Mouse (Mus musculus) layer of hippocampus, postnatal 25 days (tissue): Measurements from ENCODE around the gene Ivl. TPM values are rescaled to one million over a fixed set of nuclear protein-coding genes. Genes with fewer than 3 reads are reported as not detected.

Experiments
- total RNA-seq, 2 experiments: library from RNA; stranded (reverse); gene quantifications; 2 replicates each; pipeline ENCODE4 v1.2.3; 2021

The Ivl gene
- total RNA-seq, 2 experiments from 2014 or later: not detected

Other genes with a start within 250 kb of the Ivl start
- gene Sprr2d, start 234.6 kb downstream of the Ivl start, total RNA-seq: not detected
- not detected for gene Sprr2e, start 221.6 kb downstream of the Ivl start, total RNA-seq
- not detected for gene Sprr2f, start 208.5 kb downstream of the Ivl start, total RNA-seq
- not detected for gene Sprr2h, start 188.1 kb downstream of the Ivl start, total RNA-seq
- gene Sprr2i, start 165.7 kb downstream of the Ivl start, total RNA-seq: not detected
- gene Sprr2j-ps, start 155.7 kb downstream of the Ivl start, total RNA-seq: not detected
- 1 to 10 TPM; 2.3 to 3.6 TPM for gene Gm9774, start 144.3 kb downstream of the Ivl start, total RNA-seq
- gene Sprr2k, start 141.2 kb downstream of the Ivl start, total RNA-seq: not detected
- not detected for gene Sprr1b, start 134.9 kb downstream of the Ivl start, total RNA-seq
- not detected for gene Sprr3, start 115.0 kb downstream of the Ivl start, total RNA-seq
- gene Sprr1a, start 87.8 kb downstream of the Ivl start, total RNA-seq: not detected
- gene Sprr4, start 73.2 kb downstream of the Ivl start, total RNA-seq: not detected
- gene 2310046K23Rik, start 39.2 kb downstream of the Ivl start, total RNA-seq: not detected
- not detected for gene Smcp, start 15.3 kb upstream of the Ivl start, total RNA-seq
- not detected for gene 2210017I01Rik, start 33.8 kb upstream of the Ivl start, total RNA-seq
- not detected for gene Lce6a, start 47.9 kb upstream of the Ivl start, total RNA-seq
- gene Lce1a1, start 74.6 kb upstream of the Ivl start, total RNA-seq: not detected
- not detected for gene Lce1b, start 83.2 kb upstream of the Ivl start, total RNA-seq
- gene Lce1a2, start 96.6 kb upstream of the Ivl start, total RNA-seq: not detected
- gene Lce1c, start 105.5 kb upstream of the Ivl start, total RNA-seq: not detected
- not detected for gene Lce1d, start 113.5 kb upstream of the Ivl start, total RNA-seq
- gene Lce1e, start 135.3 kb upstream of the Ivl start, total RNA-seq: not detected
- not detected for gene Lce1f, start 146.6 kb upstream of the Ivl start, total RNA-seq
- gene Gm38119, start 165.4 kb upstream of the Ivl start, total RNA-seq: not detected
- gene Lce1g, start 178.6 kb upstream of the Ivl start, total RNA-seq: not detected
- gene Lce1h, start 191.3 kb upstream of the Ivl start, total RNA-seq: not detected
- not detected for gene Lce1i, start 205.2 kb upstream of the Ivl start, total RNA-seq
- gene Lce1j, start 216.8 kb upstream of the Ivl start, total RNA-seq: not detected
- gene Lce1k, start 234.2 kb upstream of the Ivl start, total RNA-seq: not detected